8 mouse cellular contexts compared by ENCODE assay signal in the genomic region with DNA sequence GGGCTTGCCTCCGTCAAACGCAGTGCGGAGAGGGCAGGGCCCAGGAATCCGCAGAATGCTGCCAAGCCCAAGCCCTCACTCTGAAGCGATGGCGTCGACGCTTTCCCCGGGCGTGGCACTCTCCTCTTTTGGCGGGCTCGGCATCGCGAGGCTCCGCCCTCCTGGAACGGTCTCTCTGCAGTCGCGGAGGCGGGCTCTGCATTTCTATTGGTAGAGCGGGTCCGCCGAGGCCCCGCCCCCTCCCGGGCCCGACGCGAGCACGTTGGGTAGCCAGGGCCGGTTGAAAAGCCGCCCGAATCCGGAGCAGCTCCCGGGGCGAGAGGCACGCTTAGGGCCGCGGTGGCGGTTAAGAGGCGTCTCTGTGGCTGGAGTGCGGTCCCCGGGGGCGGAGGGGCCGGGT. TPM values are rescaled to one million over a fixed set of nuclear protein-coding genes. Genes with fewer than 3 reads are reported as not detected.
DNase-seq lines count a peak whose midpoint lies in the region; ATAC-seq and TF ChIP-seq lines count a peak whose summit lies in the region.

A gene (plus strand): TSS at position 262 of the 400 bp plus-strand sequence.

- WGBS in forebrain, embryonic 16.5 days: under 1% methylated on average over 39 of the region's 43 CpGs
- 2% methylated on average over 43 of the region's 43 CpGs for WGBS in neural tube, embryonic 14.5 days

- peak; percentile 75 to 83 for TF ChIP-seq POLR2A in MEL (IDR thresholded peaks at IDR 0.05; ENCODE audit: control insufficient read depth in 1 of 2, insufficient read depth in 1 of 2, low read depth in 1 of 2, low read length in 2 of 2, poor library complexity in 1 of 2)

- peak; percentile 94 for DNase-seq in MEL (ENCODE audit: low read depth, low spot score)
- DNase-seq in cerebellum, adult 18-20 months: peak; percentile 94 to 95
- DNase-seq in heart, postnatal 36 days: peak; percentile 95 to 96
- peak; percentile 91 to 95 for DNase-seq in layer of hippocampus, adult 18-20 months (ENCODE audit: low spot score in 2 of 2)
- DNase-seq in lung, adult 18-20 months: peak; percentile 96 to 98
- peak; percentile 97 for DNase-seq in testis, postnatal 10 days (ENCODE audit: low spot score)

- peak within 1 kb of the TSS; percentile 79 for H3K4me2 ChIP-seq in forebrain, embryonic 16.5 days (ENCODE audit: low read length)
- peak within 1 kb of the TSS; percentile 68 for H3K4me2 ChIP-seq in neural tube, embryonic 14.5 days (ENCODE audit: low read depth, low read length)

- ATAC-seq in forebrain, embryonic 16.5 days: peak; percentile 97
- ATAC-seq in neural tube, embryonic 14.5 days (ENCODE audit: low read depth): peak; percentile 97

- TF ChIP-seq RAD21 in MEL (IDR thresholded peaks at IDR 0.05; ENCODE audit: low read depth, low read length): no peak

- no peaks in the 10 kb centered on the region for H3K27me3 ChIP-seq in MEL (ENCODE audit: control insufficient read depth in 1 of 2, insufficient read depth in 2 of 2, low read length in 2 of 2)
- H3K27me3 ChIP-seq in forebrain, embryonic 16.5 days (replicated peaks; ENCODE audit: control insufficient read depth, insufficient read depth, low read length): no peaks in the 10 kb centered on the region
- no peaks in the 10 kb centered on the region for H3K27me3 ChIP-seq in neural tube, embryonic 14.5 days (ENCODE audit: control insufficient read depth, insufficient read depth, low read length)

- H3K27ac ChIP-seq in MEL (ENCODE audit: control insufficient read depth, low read depth, low read length): peak within 1 kb of the TSS; percentile 87
- peak within 1 kb of the TSS; percentile 100 for H3K27ac ChIP-seq in forebrain, embryonic 16.5 days (ENCODE audit: low read length)
- peak within 1 kb of the TSS; percentile 100 for H3K27ac ChIP-seq in neural tube, embryonic 14.5 days (ENCODE audit: low read depth, low read length)

- TF ChIP-seq EP300 in MEL (IDR thresholded peaks at IDR 0.05; ENCODE audit: low read depth in 1 of 2, low read length in 2 of 2): peak in 1 of 2 experiments; percentile 29; a peak in 1 of 4 replicates

- H3K79me2 ChIP-seq in MEL (ENCODE audit: control insufficient read depth, insufficient read depth, low read length, poor library complexity): peaks cover 11% of the 10 kb centered on the region

- peak within 1 kb of the TSS; percentile 97 for H3K9ac ChIP-seq in MEL (ENCODE audit: control insufficient read depth, low read depth, low read length, poor library complexity, severe bottlenecking)
- H3K9ac ChIP-seq in forebrain, embryonic 16.5 days (replicated peaks; ENCODE audit: low read depth, low read length): peak within 1 kb of the TSS; percentile 98
- peak within 1 kb of the TSS; percentile 95 for H3K9ac ChIP-seq in neural tube, embryonic 14.5 days (replicated peaks; ENCODE audit: low read depth, low read length)

- H3K4me1 ChIP-seq in MEL (ENCODE audit: control insufficient read depth in 1 of 2, insufficient read depth in 2 of 2, low read length in 2 of 2): no peaks in the 10 kb centered on the region
- H3K4me1 ChIP-seq in forebrain, embryonic 16.5 days (replicated peaks; ENCODE audit: control insufficient read depth, insufficient read depth, low read length): peaks cover 6% of the 10 kb centered on the region; the same call in 1 of the 2 replicates
- 0 out of 2 replicates have a peak, but pooled peaks cover 3% of the 10 kb centered on the region for H3K4me1 ChIP-seq in neural tube, embryonic 14.5 days (ENCODE audit: control insufficient read depth, insufficient read depth, low read length)

- peaks cover 0 to 16% of the 10 kb centered on the region in 2 experiments; a peak in 2 of 4 replicates for H3K36me3 ChIP-seq in MEL (ENCODE audit: control insufficient read depth in 1 of 2, insufficient read depth in 2 of 2, low read length in 2 of 2)
- 0 out of 2 replicates have a peak, but pooled peaks cover 2% of the 10 kb centered on the region for H3K36me3 ChIP-seq in forebrain, embryonic 16.5 days (ENCODE audit: control insufficient read depth, insufficient read depth)
- H3K36me3 ChIP-seq in neural tube, embryonic 14.5 days (ENCODE audit: control insufficient read depth, insufficient read depth, low read length): no peaks in the 10 kb centered on the region; the same call in 1 of the 2 replicates

- peak within 1 kb of the TSS; percentile 77 to 92 for H3K4me3 ChIP-seq in MEL (ENCODE audit: control insufficient read depth in 1 of 2, insufficient read depth in 1 of 2, low read depth in 2 of 2, low read length in 2 of 2)
- H3K4me3 ChIP-seq in forebrain, embryonic 16.5 days (replicated peaks; ENCODE audit: low read length): peak within 1 kb of the TSS; percentile 84
- H3K4me3 ChIP-seq in neural tube, embryonic 14.5 days (ENCODE audit: low read depth, low read length): peak within 1 kb of the TSS; percentile 75

- TF ChIP-seq CTCF in MEL (IDR thresholded peaks at IDR 0.05 in 2 of 3, conservative IDR thresholded peaks at IDR 0.05 in 1 of 3; ENCODE audit: control insufficient read depth in 1 of 3, insufficient read depth in 1 of 3, low read depth in 2 of 3, low read length in 3 of 3, poor library complexity in 1 of 3, severe bottlenecking in 1 of 3): no peak

- no peaks in the 10 kb centered on the region for H3K9me3 ChIP-seq in MEL (replicated peaks; ENCODE audit: insufficient read depth, low read length)
- H3K9me3 ChIP-seq in forebrain, embryonic 16.5 days (ENCODE audit: control insufficient read depth, low read length): peaks cover 8% of the 10 kb centered on the region
- H3K9me3 ChIP-seq in neural tube, embryonic 14.5 days (ENCODE audit: control insufficient read depth, low read length): 0 out of 2 replicates have a peak, but pooled peaks cover 6% of the 10 kb centered on the region

- intact Hi-C loops in heart, postnatal 36 days (cut with DNase I): loop anchor here (10.0 kb wide), 2 partner anchors 384 to 454 kb away; a partner anchor contains a TSS

TF ChIP-seq in MEL, 35 proteins besides CTCF, POLR2A, EP300 and RAD21:
- TF ChIP-seq MAFK (IDR thresholded peaks at IDR 0.05; ENCODE audit: borderline replicate concordance, low read depth, low read length): no peak
- no peak for TF ChIP-seq ZKSCAN1 (IDR thresholded peaks at IDR 0.05; ENCODE audit: low read depth, low read length)
- TF ChIP-seq JUND (IDR thresholded peaks at IDR 0.05; ENCODE audit: low read depth, low read length): no peak
- TF ChIP-seq ZC3H11A (IDR thresholded peaks at IDR 0.05; ENCODE audit: low read depth, low read length): no peak
- 0 out of 2 replicates have a peak, but pooled peaks have one; percentile 35 for TF ChIP-seq ETS1 (IDR thresholded peaks at IDR 0.05; ENCODE audit: low read depth, low read length)
- peak; percentile 54 for TF ChIP-seq NELFE (IDR thresholded peaks at IDR 0.05; ENCODE audit: low read depth, low read length)
- TF ChIP-seq BHLHE40 (IDR thresholded peaks at IDR 0.05; ENCODE audit: borderline replicate concordance, low read depth, low read length): no peak
- no peak for TF ChIP-seq POLR2AphosphoS2 (IDR thresholded peaks at IDR 0.05; ENCODE audit: low read length)
- peak; percentile 43; the same call in 1 of the 2 replicates for TF ChIP-seq HCFC1 (IDR thresholded peaks at IDR 0.05; ENCODE audit: low read depth, low read length)
- TF ChIP-seq MXI1 (IDR thresholded peaks at IDR 0.05; ENCODE audit: low read depth, low read length): no peak; the same call in 1 of the 2 replicates
- TF ChIP-seq UBTF (IDR thresholded peaks at IDR 0.05; ENCODE audit: borderline replicate concordance, insufficient read depth, low read depth, low read length): no peak
- TF ChIP-seq MYC (IDR thresholded peaks at IDR 0.05; ENCODE audit: low read depth, low read length): peak; percentile 29; the same call in 1 of the 2 replicates
- TF ChIP-seq CHD1 (IDR thresholded peaks at IDR 0.05; ENCODE audit: low read depth, low read length): no peak
- no peak for TF ChIP-seq ELF1 (IDR thresholded peaks at IDR 0.05; ENCODE audit: low read depth, low read length)
- no peak for TF ChIP-seq SIN3A (IDR thresholded peaks at IDR 0.05; ENCODE audit: low read length)
- TF ChIP-seq E2F4 (IDR thresholded peaks at IDR 0.05; ENCODE audit: borderline replicate concordance, low read depth, low read length): peak; percentile 80; the same call in 1 of the 2 replicates
- TF ChIP-seq TAL1 (IDR thresholded peaks at IDR 0.05; ENCODE audit: low read length): no peak
- TF ChIP-seq MAX (IDR thresholded peaks at IDR 0.05; ENCODE audit: low read length): peak; percentile 99
- no peak for TF ChIP-seq KAT2A (conservative IDR thresholded peaks at IDR 0.05; ENCODE audit: low read depth, low read length)
- peak; percentile 3; the same call in 1 of the 2 replicates for TF ChIP-seq TCF12 (IDR thresholded peaks at IDR 0.05; ENCODE audit: low read depth, low read length)
- no peak for TF ChIP-seq USF1 (IDR thresholded peaks at IDR 0.05; ENCODE audit: low read depth, low read length)
- no peak for TF ChIP-seq USF2 (IDR thresholded peaks at IDR 0.05; ENCODE audit: borderline replicate concordance in 1 of 2, insufficient read depth in 1 of 2, low read depth in 1 of 2, low read length in 2 of 2)

RNA-seq across cellular contexts. Expression of the gene that starts here (rescaled TPM):
- 7.9 and 8.7 TPM in 2 replicates for total RNA-seq in MEL (2012; rRNA removed)
- polyA plus RNA-seq in MEL (2012; ENCODE audit: insufficient read depth in 1 of 2, insufficient read length in 2 of 2, low read depth in 1 of 2, low replicate concordance in 2 of 2, missing spikeins in 1 of 2): 10 to 100 TPM in 1 of 2 experiments, 1 to 10 TPM in 1; 3.2 to 25.4 TPM
- polyA plus RNA-seq in forebrain, embryonic 16.5 days (2015; fragmentation: Nextera tagmentation; extraction: Ambion mirVana): 13.7 and 17.4 TPM in 2 replicates
- total RNA-seq in heart, postnatal 36 days (2021): 10 to 100 TPM; 11.2 to 11.4 TPM
- 10 to 100 TPM; 29.4 to 30.6 TPM for total RNA-seq in layer of hippocampus, adult 18-20 months (2021)
- polyA plus RNA-seq in neural tube, embryonic 14.5 days (2014; fragmentation: Nextera tagmentation; extraction: Ambion mirVana): 20.9 and 24.3 TPM in 2 replicates

Comparison
In these comparisons a context has a peak if more than half of its experiments do, and no peak if none do; other contexts are left out.
1. Peak in every context shown above with its lines: DNase-seq, ATAC-seq, H3K4me3 ChIP-seq and H3K27ac ChIP-seq.